Mouse (Mus musculus): ENCODE results near the gene 4931400O07Rik. TPM values are rescaled to one million over a fixed set of nuclear protein-coding genes. Genes with fewer than 3 reads are reported as not detected.

Gene 4931400O07Rik
- polyA plus RNA-seq (2015; fragmentation: Nextera tagmentation; extraction: Ambion mirVana) = not detected in 2 replicates

DNA sequence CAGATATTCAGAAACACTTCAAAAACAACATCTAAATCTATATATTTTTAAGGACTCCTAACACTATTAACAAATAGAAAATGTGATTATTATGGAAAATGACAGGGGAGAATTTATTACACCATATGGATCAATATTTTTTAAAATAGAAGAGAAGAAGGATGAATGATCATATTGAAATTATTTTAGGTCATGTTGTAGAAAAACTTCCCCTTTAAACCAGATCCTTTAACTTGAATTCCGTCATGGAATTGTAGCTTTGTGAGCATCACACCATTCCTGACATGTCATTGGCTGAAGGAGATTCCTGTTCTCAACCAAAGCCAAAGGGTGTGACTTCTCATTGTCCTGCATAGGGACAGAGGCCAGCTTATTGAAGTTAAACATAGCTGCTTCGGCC is at the start of gene 4931400O07Rik:
Gene 4931400O07Rik, plus strand, starts transcription at position 301 of the 400 bp plus-strand sequence.
- no peaks in the 10 kb centered on the region for H3K9me3 ChIP-seq (replicated peaks)
- no peak within 1 kb of the TSS for H3K9ac ChIP-seq
- no peak within 1 kb of the TSS for H3K4me2 ChIP-seq (replicated peaks)
- H3K27ac ChIP-seq (replicated peaks) = no peak within 1 kb of the TSS
- H3K36me3 ChIP-seq = no peaks in the 10 kb centered on the region
- H3K4me1 ChIP-seq = no peaks in the 10 kb centered on the region
- H3K27me3 ChIP-seq = no peaks in the 10 kb centered on the region
- ATAC-seq (ENCODE audit: insufficient number of reproducible peaks, low FRiP score, low TSS enrichment, low read depth) = no peak
- H3K4me3 ChIP-seq (replicated peaks) = no peak within 1 kb of the TSS
- WGBS = 86% methylated on average over 2 of the region's 2 CpGs

Other genes with a start within 250 kb of the 4931400O07Rik start
- not detected in 2 replicates for gene 4933402E13Rik, start 184.5 kb upstream of the 4931400O07Rik start, polyA plus RNA-seq (2015; fragmentation: Nextera tagmentation; extraction: Ambion mirVana)